Mouse (Mus musculus): ENCODE data around the gene Dpagt1. TPM values are rescaled to one million over a fixed set of nuclear protein-coding genes. Genes with fewer than 3 reads are reported as not detected.

The Dpagt1 gene
- total and polyA plus RNA-seq, 3 experiments, result 14.9 to 43.5 TPM; not detected in 1

DNA sequence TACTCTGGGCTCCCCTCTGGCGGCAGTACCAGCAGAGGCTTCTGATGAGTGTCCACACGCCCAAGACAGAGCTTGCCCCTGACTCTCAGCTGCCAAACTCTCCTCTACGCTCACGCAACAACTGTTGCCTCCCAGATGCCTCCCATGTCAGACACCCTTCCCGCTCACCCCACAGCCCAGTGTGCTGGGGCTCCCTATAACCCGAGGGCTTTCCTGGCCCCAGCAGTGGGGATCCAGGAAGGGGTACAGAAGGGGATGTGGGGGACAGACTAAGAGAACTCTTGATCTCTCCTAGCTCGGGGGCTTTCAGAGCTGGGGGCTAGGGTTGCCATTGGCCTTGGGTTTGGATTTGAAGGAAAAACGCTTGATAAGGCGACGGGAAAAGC lies 15.1 kb upstream of the Dpagt1 start:
- Histone ChIP-seq H3K36me3 (ENCODE audit: control insufficient read depth in 1 of 2, insufficient read depth in 2 of 2, low read length in 2 of 2) (no peaks in the 10 kb centered on the region), H3K9me3 (replicated peaks; ENCODE audit: insufficient read depth, low read length) (no peaks in the 10 kb centered on the region), H3K4me3 (ENCODE audit: control insufficient read depth in 1 of 2, insufficient read depth in 1 of 2, low read depth in 2 of 2, low read length in 2 of 2) (no peak overlapping the region), H3K27ac (ENCODE audit: control insufficient read depth, low read depth, low read length) (no peak overlapping the region), H3K4me1 (ENCODE audit: control insufficient read depth in 1 of 2, insufficient read depth in 2 of 2, low read length in 2 of 2) (peaks cover 0 to 5% of the 10 kb centered on the region in 2 experiments; a peak in 2 of 4 replicates), H3K9ac (ENCODE audit: control insufficient read depth, low read depth, low read length, poor library complexity, severe bottlenecking) (no peak overlapping the region), H3K27me3 (ENCODE audit: control insufficient read depth in 1 of 2, insufficient read depth in 2 of 2, low read length in 2 of 2) (no peaks in the 10 kb centered on the region), H3K79me2 (ENCODE audit: control insufficient read depth, insufficient read depth, low read length, poor library complexity) (no peaks in the 10 kb centered on the region; the same call in 1 of the 2 replicates)
- no peak for DNase-seq (ENCODE audit: low read depth, low spot score)
- TF ChIP-seq RCOR1 (IDR thresholded peaks at IDR 0.05; ENCODE audit: low read depth, low read length) (no peak), MAFK (IDR thresholded peaks at IDR 0.05; ENCODE audit: borderline replicate concordance, low read depth, low read length) (no peak), ZC3H11A (IDR thresholded peaks at IDR 0.05; ENCODE audit: low read depth, low read length) (no peak), RAD21 (IDR thresholded peaks at IDR 0.05; ENCODE audit: low read depth, low read length) (no peak), USF1 (IDR thresholded peaks at IDR 0.05; ENCODE audit: low read depth, low read length) (no peak)

DNA sequence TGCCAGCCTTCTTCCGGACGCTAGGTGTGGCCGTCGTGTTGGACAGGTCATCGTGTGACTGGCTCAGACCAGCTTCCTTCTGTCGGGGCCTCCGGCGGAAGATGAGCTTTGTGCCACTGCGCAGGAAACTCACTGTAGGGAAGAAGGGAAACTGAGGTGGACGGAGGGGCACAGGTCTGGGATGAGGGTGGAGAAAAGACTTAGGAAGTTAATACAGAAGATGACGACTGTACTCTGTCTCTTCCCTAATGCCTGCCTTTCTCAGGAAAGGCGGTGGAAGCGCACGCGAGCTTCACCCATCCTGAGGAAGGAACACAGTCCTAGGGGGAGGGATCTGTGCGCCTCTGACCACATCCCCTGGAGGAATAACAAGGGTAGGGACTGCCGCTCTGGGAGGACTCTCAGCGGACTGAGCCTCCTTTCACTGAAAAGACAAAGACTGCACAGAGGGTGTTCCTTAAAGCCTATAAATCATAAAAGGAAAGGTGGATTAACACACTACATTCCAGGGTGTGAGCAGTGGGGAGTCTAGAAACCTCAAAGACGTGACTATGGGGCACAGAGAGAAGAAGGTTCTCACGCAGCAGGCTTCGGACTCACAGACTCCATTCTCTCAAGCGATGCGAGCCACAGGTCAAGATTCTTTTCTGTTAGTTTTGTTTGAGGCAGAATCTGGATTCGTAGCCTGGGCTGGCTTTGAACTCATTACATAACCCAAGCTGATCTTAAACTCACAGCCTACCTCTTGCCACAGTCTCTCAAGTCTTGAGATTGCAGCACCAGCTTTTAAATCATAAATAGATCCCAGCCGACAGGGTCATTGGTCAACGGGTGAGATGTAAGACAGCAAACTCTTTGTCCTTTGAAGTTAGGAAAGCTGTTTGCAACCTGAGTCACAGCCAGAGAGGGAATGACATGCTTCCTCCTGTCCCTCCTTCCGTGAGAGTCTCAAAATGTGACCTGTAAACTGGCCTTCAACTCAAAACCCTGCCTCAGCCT lies 14.4 kb upstream of the Dpagt1 start:
- H3K9me3 ChIP-seq (replicated peaks; ENCODE audit: insufficient read depth, low read length), result no peaks in the 10 kb centered on the region
- TF ChIP-seq ELF1 (IDR thresholded peaks at IDR 0.05; ENCODE audit: low read depth, low read length), result no peak
- no peak for TF ChIP-seq MAX (IDR thresholded peaks at IDR 0.05; ENCODE audit: low read length)
- no peak for TF ChIP-seq MYB (IDR thresholded peaks at IDR 0.05; ENCODE audit: low read depth, low read length)
- TF ChIP-seq TAL1 (IDR thresholded peaks at IDR 0.05; ENCODE audit: low read length), result no peak
- no peak for DNase-seq (ENCODE audit: low read depth, low spot score)
- no peaks in the 10 kb centered on the region for H3K79me2 ChIP-seq (ENCODE audit: control insufficient read depth, insufficient read depth, low read length, poor library complexity)
- peaks cover 0 to 2% of the 10 kb centered on the region in 2 experiments; a peak in 2 of 4 replicates for H3K4me1 ChIP-seq (ENCODE audit: control insufficient read depth in 1 of 2, insufficient read depth in 2 of 2, low read length in 2 of 2)
- no peak overlapping the region for H3K4me3 ChIP-seq (ENCODE audit: control insufficient read depth in 1 of 2, insufficient read depth in 1 of 2, low read depth in 2 of 2, low read length in 2 of 2)
- H3K27ac ChIP-seq (ENCODE audit: control insufficient read depth, low read depth, low read length), result no peak overlapping the region
- no peak overlapping the region for H3K9ac ChIP-seq (ENCODE audit: control insufficient read depth, low read depth, low read length, poor library complexity, severe bottlenecking)
- no peaks in the 10 kb centered on the region for H3K36me3 ChIP-seq (ENCODE audit: control insufficient read depth in 1 of 2, insufficient read depth in 2 of 2, low read length in 2 of 2)
- H3K27me3 ChIP-seq (ENCODE audit: control insufficient read depth in 1 of 2, insufficient read depth in 2 of 2, low read length in 2 of 2), result no peaks in the 10 kb centered on the region

DNA sequence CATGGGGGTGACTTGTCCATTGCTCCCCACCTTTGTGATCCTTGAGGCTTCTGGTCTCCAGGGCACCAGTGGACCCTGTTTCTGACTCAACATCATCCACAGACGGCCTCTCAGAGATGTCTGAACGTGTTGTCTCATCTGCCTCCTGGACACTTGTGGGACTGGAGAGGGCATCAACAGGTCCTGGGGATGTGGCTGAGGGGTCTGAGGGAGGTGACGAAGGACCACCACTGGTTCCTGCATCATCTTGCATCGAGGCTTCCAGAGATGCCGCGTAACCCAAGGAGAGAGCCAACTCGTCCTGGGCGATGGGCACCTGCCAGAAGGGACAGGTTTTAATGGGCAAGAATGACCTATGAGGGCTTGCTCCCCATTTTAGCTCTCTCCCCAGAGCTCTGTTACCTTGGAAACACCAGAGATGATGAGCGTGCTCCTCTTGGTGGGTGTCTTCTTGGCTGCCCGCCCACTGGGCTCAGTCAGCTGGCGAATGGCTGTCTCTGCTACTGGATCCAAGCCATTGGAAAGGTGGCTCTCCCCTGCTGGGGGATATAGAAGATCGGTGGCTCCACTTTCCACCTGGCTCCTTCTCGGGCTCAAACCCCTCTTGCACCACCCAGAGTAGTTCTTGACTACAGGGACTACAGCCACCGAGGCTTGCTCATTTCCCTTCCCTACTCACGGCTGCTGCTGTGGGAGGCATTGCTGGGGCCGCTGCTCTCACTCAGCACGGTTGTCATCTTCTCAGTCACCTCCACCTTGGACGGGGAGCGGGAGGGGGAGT lies 12.2 kb upstream of the Dpagt1 start:
- TF ChIP-seq SIN3A (IDR thresholded peaks at IDR 0.05; ENCODE audit: low read length), result no peak
- no peak for TF ChIP-seq RAD21 (IDR thresholded peaks at IDR 0.05; ENCODE audit: low read depth, low read length)
- no peak for TF ChIP-seq NRF1 (IDR thresholded peaks at IDR 0.05; ENCODE audit: insufficient read depth, low read depth, low read length, poor library complexity, severe bottlenecking)
- no peak for TF ChIP-seq TAL1 (IDR thresholded peaks at IDR 0.05; ENCODE audit: low read length)
- TF ChIP-seq MYC (IDR thresholded peaks at IDR 0.05; ENCODE audit: low read depth, low read length), result no peak
- no peak for TF ChIP-seq GABPA (IDR thresholded peaks at IDR 0.05; ENCODE audit: low read depth, low read length)
- no peak for TF ChIP-seq EP300 (IDR thresholded peaks at IDR 0.05; ENCODE audit: low read depth in 1 of 2, low read length in 2 of 2)
- no peak for TF ChIP-seq TCF12 (IDR thresholded peaks at IDR 0.05; ENCODE audit: low read depth, low read length)
- Histone ChIP-seq H3K9me3 (replicated peaks; ENCODE audit: insufficient read depth, low read length) (no peaks in the 10 kb centered on the region), H3K79me2 (ENCODE audit: control insufficient read depth, insufficient read depth, low read length, poor library complexity) (no peaks in the 10 kb centered on the region), H3K36me3 (ENCODE audit: control insufficient read depth in 1 of 2, insufficient read depth in 2 of 2, low read length in 2 of 2) (peaks cover 0 to 3% of the 10 kb centered on the region in 2 experiments; a peak in 1 of 4 replicates), H3K4me3 (ENCODE audit: control insufficient read depth in 1 of 2, insufficient read depth in 1 of 2, low read depth in 2 of 2, low read length in 2 of 2) (no peak overlapping the region), H3K9ac (ENCODE audit: control insufficient read depth, low read depth, low read length, poor library complexity, severe bottlenecking) (no peak overlapping the region), H3K27ac (ENCODE audit: control insufficient read depth, low read depth, low read length) (no peak overlapping the region), H3K4me1 (ENCODE audit: control insufficient read depth in 1 of 2, insufficient read depth in 2 of 2, low read length in 2 of 2) (peaks cover 0 to 5% of the 10 kb centered on the region in 2 experiments; a peak in 3 of 4 replicates), H3K27me3 (ENCODE audit: control insufficient read depth in 1 of 2, insufficient read depth in 2 of 2, low read length in 2 of 2) (no peaks in the 10 kb centered on the region)
- no peak for DNase-seq (ENCODE audit: low read depth, low spot score)
